Mouse (Mus musculus): ENCODE measurements around the gene Kmt2b. TPM values are rescaled to one million over a fixed set of nuclear protein-coding genes. Genes with fewer than 3 reads are reported as not detected.

Gene Kmt2b
- polyA plus RNA-seq, 1 experiment from 2014 or later = 9.3 TPM

- no peak for DNase-seq (ENCODE audit: low spot score)
Observed at GRCm38 (mm10) chr7:30567555-30567954, 21.0 kb downstream of the Kmt2b start.

DNA sequence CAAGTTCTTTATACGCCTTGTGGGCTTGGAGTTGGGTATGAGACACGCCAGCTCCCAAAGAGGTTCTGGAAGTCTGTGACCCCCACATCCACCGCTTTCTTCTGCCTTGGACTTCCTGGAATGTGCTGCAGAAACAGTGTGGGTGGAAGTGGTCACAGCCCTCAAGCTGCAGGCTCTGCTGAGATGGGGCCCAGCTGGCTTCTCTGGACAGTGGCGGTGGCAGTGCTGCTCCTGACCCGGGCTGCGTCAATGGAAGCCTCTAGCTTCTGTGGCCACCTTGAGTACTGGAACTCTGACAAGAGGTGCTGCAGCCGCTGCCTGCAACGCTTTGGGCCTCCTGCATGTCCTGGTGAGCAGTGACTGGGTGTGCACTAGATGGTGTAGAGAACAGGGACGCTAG is 22.5 kb downstream of the Kmt2b start:
- no peak for DNase-seq (ENCODE audit: low spot score)

- DNase-seq (ENCODE audit: low spot score) = no peak
Observed at GRCm38 (mm10) chr7:30564970-30565571, 23.5 kb downstream of the Kmt2b start, which contains the start of gene Igflr1. Gene Igflr1 (plus strand): TSS chr7:30565427.

DNA sequence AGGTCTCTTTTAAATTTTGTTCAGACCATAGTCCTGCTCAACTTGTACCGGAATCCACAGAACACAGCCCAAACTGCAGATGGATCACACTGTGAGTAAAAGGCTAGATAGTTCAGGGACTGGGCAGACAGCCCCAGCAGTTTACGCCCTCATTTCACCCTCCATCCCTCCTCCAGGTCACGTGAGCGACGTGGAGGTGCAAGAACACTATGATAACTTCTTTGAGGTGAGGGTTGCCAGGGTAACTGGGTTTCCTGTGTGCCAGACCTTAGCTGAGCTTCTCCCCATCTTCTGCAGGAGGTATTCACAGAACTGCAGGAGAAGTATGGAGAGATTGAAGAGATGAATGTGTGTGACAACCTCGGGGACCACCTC is 24.6 kb downstream of the Kmt2b start:
- DNase-seq (ENCODE audit: low spot score) = peak; percentile 50

DNA sequence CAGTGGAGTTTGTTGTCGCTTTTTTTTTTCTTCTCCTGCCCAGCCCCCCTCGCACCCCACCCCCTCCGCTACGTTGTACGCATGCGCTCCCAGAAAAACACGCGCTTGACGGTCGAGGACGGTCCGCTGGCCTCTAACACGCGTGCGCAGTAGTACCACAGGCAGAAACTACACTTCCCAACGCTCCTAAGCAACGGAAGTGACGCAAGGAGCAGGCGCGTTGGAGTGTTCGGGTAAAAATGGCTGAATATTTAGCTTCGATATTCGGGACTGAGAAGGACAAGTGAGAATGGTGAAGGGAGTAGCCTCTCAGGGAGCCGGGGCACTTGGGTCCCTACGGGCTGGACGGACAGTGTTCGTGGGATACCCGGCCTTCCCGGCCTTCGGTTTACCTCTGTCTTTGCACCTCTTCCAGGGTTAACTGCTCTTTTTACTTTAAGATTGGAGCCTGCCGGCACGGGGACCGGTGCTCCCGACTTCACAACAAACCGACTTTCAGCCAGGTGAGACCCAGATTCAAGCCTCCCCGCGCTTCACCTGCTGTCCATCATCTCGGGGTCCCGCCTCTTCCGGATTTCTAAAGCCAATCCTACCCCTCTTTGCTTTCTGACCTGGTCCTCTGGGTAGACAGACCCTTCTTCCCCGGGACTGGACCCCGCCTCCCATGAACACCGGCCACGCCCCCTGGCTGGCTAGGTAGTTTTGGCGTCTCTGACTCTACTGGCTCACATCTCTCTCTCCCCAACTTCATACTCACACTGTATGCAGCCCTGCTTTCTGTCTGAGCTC is 25.2 kb downstream of the Kmt2b start, which contains the start of the genes U2af1l4, Gm49396 and Psenen:
U2af1l4 (plus strand) TSS at position 185 of the 789 bp plus-strand sequence.
Gm49396 (plus strand) TSS at position 228 of the 789 bp plus-strand sequence.
Psenen (minus strand) TSS at position 511 of the 789 bp plus-strand sequence.
- DNase-seq (ENCODE audit: low spot score) = peak; percentile 98

- no peak for DNase-seq (ENCODE audit: low spot score)
Observed at GRCm38 (mm10) chr7:30562526-30563116, 25.9 kb downstream of the Kmt2b start.

GRCm38 (mm10) chr7:30560296-30560695 is 28.2 kb downstream of the Kmt2b start:
- no peak for DNase-seq (ENCODE audit: low spot score)

GRCm38 (mm10) chr7:30559443-30559954 is 29.0 kb downstream of the Kmt2b start, which contains the start of gene Lin37:
Gene Lin37 (minus strand): TSS chr7:30559838.
- peak; percentile 96 for DNase-seq (ENCODE audit: low spot score)

GRCm38 (mm10) chr7:30558656-30559442 is 29.7 kb downstream of the Kmt2b start:
- peak; percentile 16 for DNase-seq (ENCODE audit: low spot score)

DNA sequence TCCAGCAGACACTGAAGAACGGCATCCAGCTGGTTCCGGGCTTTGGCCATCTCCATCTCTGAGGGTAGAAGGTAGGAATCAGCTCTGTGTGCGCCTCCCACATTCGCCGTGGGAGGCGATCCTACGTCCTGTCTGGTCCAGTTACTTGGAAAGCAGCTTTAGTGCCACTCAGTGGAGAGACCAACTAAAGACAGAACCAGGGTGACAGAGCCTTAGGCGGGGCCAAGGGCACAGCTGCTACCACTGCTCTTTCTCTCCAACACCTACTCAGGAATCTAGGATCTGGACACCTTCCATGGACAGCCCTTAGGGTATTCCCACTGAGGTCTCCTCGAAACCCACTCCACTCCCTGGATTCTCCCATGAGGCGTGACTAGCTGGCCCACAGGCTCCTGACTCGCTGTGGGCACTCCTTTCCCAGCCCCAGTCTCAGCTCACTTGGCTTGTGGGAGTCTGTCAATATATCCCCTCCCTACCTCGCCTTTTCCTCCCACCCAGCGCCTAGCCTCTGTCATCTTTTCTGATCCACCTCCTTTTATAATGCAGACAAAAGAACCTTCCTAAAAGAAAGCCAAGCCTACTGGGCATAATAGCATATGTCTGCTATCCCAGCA is 30.5 kb downstream of the Kmt2b start:
- no peak for DNase-seq (ENCODE audit: low spot score)

DNA sequence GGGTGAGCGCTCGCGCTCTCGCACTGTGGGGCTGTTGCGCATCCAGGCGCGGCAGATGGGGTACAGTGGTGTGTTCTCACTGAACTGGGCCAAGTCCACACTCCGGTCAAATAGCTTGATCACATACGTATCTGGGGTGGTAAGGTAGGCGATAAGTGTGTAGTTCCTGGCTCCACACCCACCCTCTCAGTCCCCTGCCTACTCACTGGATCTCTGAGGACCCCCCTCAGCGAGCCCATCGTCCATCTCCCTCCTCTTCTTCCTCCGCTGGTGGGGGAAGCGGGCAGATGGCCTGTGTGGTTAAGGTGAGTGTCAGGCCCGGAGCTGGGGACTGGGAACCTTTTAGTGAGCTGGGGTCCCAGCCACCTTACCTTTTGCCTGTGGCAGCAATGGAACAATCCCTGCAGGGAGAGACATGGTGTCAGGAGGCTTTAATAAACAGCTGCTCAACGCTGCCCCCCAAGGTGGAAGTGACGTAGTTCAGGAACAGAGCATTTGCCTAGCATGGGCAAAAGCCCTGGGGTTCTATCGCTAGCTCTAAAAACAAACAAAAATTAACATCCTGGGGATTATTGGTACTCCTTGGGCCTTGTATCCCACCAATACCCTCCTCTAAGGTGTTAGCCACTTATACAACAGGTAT is 31.5 kb downstream of the Kmt2b start:
- peak; percentile 31 for DNase-seq (ENCODE audit: low spot score)

DNA sequence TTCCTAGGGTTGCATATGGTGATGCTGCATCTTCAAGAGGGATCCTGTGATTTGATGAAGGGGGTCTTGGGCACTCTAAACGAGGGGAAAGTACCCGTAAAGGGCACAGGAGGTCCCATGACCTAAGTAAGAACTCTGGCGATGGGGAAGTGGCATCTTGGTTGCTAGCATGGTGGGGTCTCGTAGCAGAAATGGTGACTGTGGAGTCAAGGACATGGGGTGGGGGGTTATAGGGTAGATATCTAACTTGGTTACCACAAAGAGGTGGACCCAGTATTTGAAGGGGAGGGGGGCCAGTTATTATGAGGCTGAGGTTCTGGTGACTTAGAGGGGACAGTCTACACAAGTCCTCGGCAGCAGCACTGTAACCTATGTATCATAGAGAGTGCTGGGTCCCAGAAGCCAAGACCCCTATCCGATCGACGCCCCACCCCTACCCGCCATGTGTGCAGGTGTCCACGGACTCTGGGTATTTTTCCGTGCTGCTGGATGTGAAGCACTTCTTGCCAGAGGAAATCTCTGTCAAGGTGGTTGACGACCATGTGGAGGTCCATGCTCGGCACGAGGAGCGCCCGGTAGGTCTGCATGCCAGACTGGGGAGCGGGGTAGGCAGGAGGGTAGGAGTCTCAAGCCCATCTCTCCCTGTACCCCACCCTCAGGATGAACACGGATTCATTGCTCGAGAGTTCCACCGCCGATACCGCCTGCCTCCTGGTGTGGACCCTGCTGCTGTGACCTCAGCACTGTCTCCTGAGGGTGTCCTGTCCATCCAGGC is 34.5 kb downstream of the Kmt2b start:
- DNase-seq (ENCODE audit: low spot score) = no peak

DNA sequence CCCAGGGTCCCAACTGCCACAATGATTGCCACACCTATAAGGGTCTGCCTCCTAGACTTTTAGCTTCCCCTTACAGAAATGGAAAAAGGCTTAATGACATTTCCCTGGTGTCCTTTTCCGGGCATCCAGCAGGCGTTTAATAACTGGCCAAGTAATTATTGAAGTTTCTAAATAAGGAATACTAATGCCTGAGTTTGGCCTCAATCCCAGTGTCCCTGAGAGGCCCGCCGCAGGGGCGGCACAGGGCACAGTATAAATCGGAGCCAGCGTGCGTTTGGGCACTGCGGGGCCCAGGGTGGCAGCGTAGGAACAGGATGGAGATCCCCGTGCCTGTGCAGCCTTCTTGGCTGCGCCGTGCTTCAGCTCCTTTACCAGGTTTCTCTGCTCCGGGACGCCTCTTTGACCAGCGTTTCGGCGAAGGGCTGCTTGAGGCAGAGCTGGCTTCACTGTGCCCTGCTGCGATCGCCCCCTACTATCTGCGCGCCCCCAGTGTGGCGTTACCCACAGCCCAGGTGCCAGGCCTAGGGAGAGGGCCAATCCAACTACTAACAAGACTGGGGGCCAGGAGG is 35.4 kb downstream of the Kmt2b start:
- DNase-seq (ENCODE audit: low spot score) = peak; percentile 33

GRCm38 (mm10) chr7:30552102-30553020 is 36.2 kb downstream of the Kmt2b start, which contains the start of the genes Hspb6 and Proser3:
Gene Hspb6 (plus strand): TSS chr7:30552178.
Gene Proser3 (minus strand): TSS chr7:30552299.
- DNase-seq (ENCODE audit: low spot score) = peak; percentile 98

- no peak for DNase-seq (ENCODE audit: low spot score)
Observed at GRCm38 (mm10) chr7:30551445-30552101, 37.0 kb downstream of the Kmt2b start.

GRCm38 (mm10) chr7:30550603-30551002 is 37.9 kb downstream of the Kmt2b start:
- no peak for DNase-seq (ENCODE audit: low spot score)

DNA sequence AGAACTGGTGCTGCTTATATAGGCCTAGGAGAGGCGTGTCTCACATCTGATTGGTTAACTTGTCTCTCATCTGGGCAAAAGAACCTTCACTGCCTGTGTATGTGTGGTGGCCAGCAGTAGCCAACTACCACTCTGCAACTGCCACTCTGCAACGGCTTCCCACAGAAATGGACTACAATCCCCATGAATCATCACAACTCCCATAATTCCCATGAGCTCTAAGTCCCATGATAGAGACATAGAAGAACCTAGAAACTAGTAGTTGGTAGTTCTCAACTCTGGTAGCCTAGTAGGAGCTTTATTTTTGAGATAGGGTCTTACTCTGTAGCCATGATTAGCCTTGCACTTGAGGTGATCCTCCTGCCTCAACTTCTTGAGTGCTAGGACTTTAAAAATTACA is 38.6 kb downstream of the Kmt2b start:
- no peak for DNase-seq (ENCODE audit: low spot score)

All from thymus, postnatal 0 days (tissue).